Mouse (Mus musculus) R1 (cell line): ENCODE data around the gene Usp48.
"Not testable (repeated sequence)": the region's sequence is repeated elsewhere in the genome, so short reads cannot be mapped to it uniquely, and the experiment has no call there.

Source experiments
- DNase-seq: peaks from one replicate; pipeline ENCODE4 v3.0.0-alpha.2; 2018; ENCODE audit warnings: low read depth, low spot score

The Usp48 gene

GRCm38 (mm10) chr4:137593601-137594495, at the start of gene Usp48:
Gene Usp48, plus strand, starts transcription at chr4:137593755.
- peak; percentile 99 for DNase-seq

- DNase-seq = no peak
Observed at GRCm38 (mm10) chr4:137545568-137545967, 48.0 kb upstream of the Usp48 start.

GRCm38 (mm10) chr4:137546003-137546525, 47.5 kb upstream of the Usp48 start:
- DNase-seq = peak; percentile 64

GRCm38 (mm10) chr4:137553466-137553865, 40.1 kb upstream of the Usp48 start:
- DNase-seq = no peak

- DNase-seq = no peak
Observed at GRCm38 (mm10) chr4:137556673-137557210, 36.8 kb upstream of the Usp48 start.

GRCm38 (mm10) chr4:137569873-137570272, 23.7 kb upstream of the Usp48 start:
- peak; percentile 49 for DNase-seq

- DNase-seq = no peak
Observed at GRCm38 (mm10) chr4:137574469-137574868, 19.1 kb upstream of the Usp48 start, which contains the start of gene Ldlrad2. Gene Ldlrad2, minus strand, starts transcription at chr4:137574569.

- DNase-seq = peak; percentile 37
Observed at GRCm38 (mm10) chr4:137577486-137577885, 16.1 kb upstream of the Usp48 start.

GRCm38 (mm10) chr4:137578181-137578845, 15.2 kb upstream of the Usp48 start:
- DNase-seq = peak; percentile 83

- DNase-seq = no peak
Observed at GRCm38 (mm10) chr4:137579789-137580188, 13.8 kb upstream of the Usp48 start.

- DNase-seq = no peak
Observed at GRCm38 (mm10) chr4:137580299-137580698, 13.3 kb upstream of the Usp48 start.

GRCm38 (mm10) chr4:137581815-137582214, 11.7 kb upstream of the Usp48 start:
- peak; percentile 63 for DNase-seq

GRCm38 (mm10) chr4:137589095-137589494, 4.5 kb upstream of the Usp48 start:
- not testable (repeated sequence) for DNase-seq

- peak; percentile 75 for DNase-seq
Observed at GRCm38 (mm10) chr4:137589586-137589985, 4.0 kb upstream of the Usp48 start.

GRCm38 (mm10) chr4:137590961-137591360, 2.6 kb upstream of the Usp48 start:
- no peak for DNase-seq

GRCm38 (mm10) chr4:137594496-137595270, 1.1 kb downstream of the Usp48 start:
- peak; percentile 88 for DNase-seq

GRCm38 (mm10) chr4:137597098-137597630, 3.6 kb downstream of the Usp48 start:
- peak; percentile 97 for DNase-seq

GRCm38 (mm10) chr4:137598577-137598976, 5.0 kb downstream of the Usp48 start:
- DNase-seq = peak; percentile 91

- peak; percentile 55 for DNase-seq
Observed at GRCm38 (mm10) chr4:137603449-137604171, 10.1 kb downstream of the Usp48 start.

- no peak for DNase-seq
Observed at GRCm38 (mm10) chr4:137607023-137607422, 13.5 kb downstream of the Usp48 start.
